Mouse (Mus musculus): ENCODE data around the gene 9230112D13Rik. TPM values are rescaled to one million over a fixed set of nuclear protein-coding genes. Genes with fewer than 3 reads are reported as not detected.

The 9230112D13Rik gene
- total and polyA plus RNA-seq, 3 experiments = not detected

DNA sequence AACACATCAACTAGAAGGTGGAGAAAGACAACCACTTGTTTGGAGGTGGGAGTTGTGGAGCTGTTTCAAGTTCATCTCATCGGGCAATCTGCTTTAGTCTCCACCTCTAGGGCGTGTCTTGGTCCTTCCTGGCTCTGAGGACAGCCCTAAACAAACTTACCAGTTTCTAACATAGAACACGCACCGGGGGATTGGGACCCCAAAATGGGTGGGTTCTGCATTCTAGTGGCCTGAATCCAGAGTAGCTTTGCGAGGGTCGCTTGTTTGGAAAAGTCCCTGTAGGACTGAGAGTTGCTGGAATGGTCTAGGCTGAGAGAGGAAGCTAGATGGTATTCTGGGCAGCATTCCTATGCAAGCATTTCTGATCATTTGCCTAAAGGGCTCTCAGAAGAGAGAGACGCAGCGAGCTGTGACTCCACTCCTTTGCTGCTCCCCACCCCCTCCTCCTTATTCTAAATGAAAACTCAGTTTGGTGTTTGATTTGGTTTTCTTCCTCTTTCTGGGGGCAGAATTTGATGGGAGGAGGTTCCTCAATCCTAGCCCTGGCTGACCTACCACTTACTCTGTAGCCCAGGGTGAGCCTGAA lies 4.5 kb downstream of the 9230112D13Rik start:
- no peaks in the 10 kb centered on the region; a peak in 1 of 4 replicates for H3K27me3 ChIP-seq (ENCODE audit: control insufficient read depth in 1 of 2, insufficient read depth in 2 of 2, low read length in 2 of 2)
- no peaks in the 10 kb centered on the region for H3K79me2 ChIP-seq (ENCODE audit: control insufficient read depth, insufficient read depth, low read length, poor library complexity)
- DNase-seq (ENCODE audit: low read depth, low spot score) = peak; percentile 35
- H3K9me3 ChIP-seq (replicated peaks; ENCODE audit: insufficient read depth, low read length) = no peaks in the 10 kb centered on the region
- no peak overlapping the region for H3K27ac ChIP-seq (ENCODE audit: control insufficient read depth, low read depth, low read length)
- no peak overlapping the region for H3K9ac ChIP-seq (ENCODE audit: control insufficient read depth, low read depth, low read length, poor library complexity, severe bottlenecking)
- no peak overlapping the region for H3K4me3 ChIP-seq (ENCODE audit: control insufficient read depth in 1 of 2, insufficient read depth in 1 of 2, low read depth in 2 of 2, low read length in 2 of 2)
- no peaks in the 10 kb centered on the region for H3K36me3 ChIP-seq (ENCODE audit: control insufficient read depth in 1 of 2, insufficient read depth in 2 of 2, low read length in 2 of 2)
- no peak for TF ChIP-seq E2F4 (IDR thresholded peaks at IDR 0.05; ENCODE audit: borderline replicate concordance, low read depth, low read length)
- no peak for TF ChIP-seq NELFE (IDR thresholded peaks at IDR 0.05; ENCODE audit: low read depth, low read length)
- no peak for TF ChIP-seq MYB (IDR thresholded peaks at IDR 0.05; ENCODE audit: low read depth, low read length)
- TF ChIP-seq MAFK (IDR thresholded peaks at IDR 0.05; ENCODE audit: borderline replicate concordance, low read depth, low read length) = no peak
- TF ChIP-seq GATA1 (IDR thresholded peaks at IDR 0.05; ENCODE audit: low read depth, low read length) = no peak
- no peak for TF ChIP-seq ZKSCAN1 (IDR thresholded peaks at IDR 0.05; ENCODE audit: low read depth, low read length)
- TF ChIP-seq BHLHE40 (IDR thresholded peaks at IDR 0.05; ENCODE audit: borderline replicate concordance, low read depth, low read length) = no peak
- no peak for TF ChIP-seq SIN3A (IDR thresholded peaks at IDR 0.05; ENCODE audit: low read length)
- no peak for TF ChIP-seq MEF2A (IDR thresholded peaks at IDR 0.05; ENCODE audit: extremely low read depth, insufficient replicate concordance, low read depth, low read length, poor library complexity, severe bottlenecking)
- TF ChIP-seq MXI1 (IDR thresholded peaks at IDR 0.05; ENCODE audit: low read depth, low read length) = no peak
- TF ChIP-seq ZC3H11A (IDR thresholded peaks at IDR 0.05; ENCODE audit: low read depth, low read length) = no peak
- no peak for TF ChIP-seq POLR2AphosphoS2 (IDR thresholded peaks at IDR 0.05; ENCODE audit: low read length)
- no peak for TF ChIP-seq ZMIZ1 (IDR thresholded peaks at IDR 0.05; ENCODE audit: low read depth, low read length)
- TF ChIP-seq TBP (IDR thresholded peaks at IDR 0.05; ENCODE audit: low read depth, low read length) = no peak
- TF ChIP-seq MAZ (IDR thresholded peaks at IDR 0.05; ENCODE audit: low read depth, low read length) = no peak
- 0 out of 4 replicates have a peak, but pooled peaks cover 0 to 5% of the 10 kb centered on the region in 2 experiments for H3K4me1 ChIP-seq (ENCODE audit: control insufficient read depth in 1 of 2, insufficient read depth in 2 of 2, low read length in 2 of 2)

DNA sequence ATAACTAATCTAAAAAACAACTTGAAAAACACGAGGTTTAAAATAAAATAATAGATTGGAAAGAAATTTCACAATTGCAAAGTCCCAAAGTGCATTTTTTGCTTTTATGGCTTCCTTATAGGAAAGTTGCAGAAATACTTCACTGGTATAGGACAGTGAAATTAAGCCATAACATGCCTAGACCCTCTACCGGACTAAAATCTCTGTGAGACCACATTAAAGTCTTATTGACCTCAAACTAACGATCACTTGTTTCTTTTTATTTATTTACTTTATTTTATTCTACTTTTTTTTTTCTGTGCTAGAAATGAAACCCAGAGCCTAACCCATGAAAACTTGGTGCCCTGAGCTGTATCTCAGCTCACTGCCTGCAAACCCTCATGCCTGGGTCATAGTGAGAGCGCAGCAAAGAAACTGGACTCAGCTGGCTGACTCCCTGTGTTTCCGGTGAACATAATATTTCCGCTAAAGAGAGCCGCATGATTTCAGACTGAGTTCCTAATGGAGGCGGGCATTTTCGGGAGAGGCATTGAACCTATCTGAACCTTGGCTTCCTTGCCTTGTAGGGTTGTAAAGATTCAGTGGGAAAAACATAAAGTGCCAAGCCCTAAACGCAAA lies 5.5 kb downstream of the 9230112D13Rik start:
- Histone ChIP-seq H3K4me1 (ENCODE audit: control insufficient read depth in 1 of 2, insufficient read depth in 2 of 2, low read length in 2 of 2) (0 out of 4 replicates have a peak, but pooled peaks cover 0 to 5% of the 10 kb centered on the region in 2 experiments), H3K4me3 (ENCODE audit: control insufficient read depth in 1 of 2, insufficient read depth in 1 of 2, low read depth in 2 of 2, low read length in 2 of 2) (no peak overlapping the region), H3K27ac (ENCODE audit: control insufficient read depth, low read depth, low read length) (no peak overlapping the region), H3K9ac (ENCODE audit: control insufficient read depth, low read depth, low read length, poor library complexity, severe bottlenecking) (no peak overlapping the region), H3K27me3 (ENCODE audit: control insufficient read depth in 1 of 2, insufficient read depth in 2 of 2, low read length in 2 of 2) (no peaks in the 10 kb centered on the region; a peak in 1 of 4 replicates), H3K36me3 (ENCODE audit: control insufficient read depth in 1 of 2, insufficient read depth in 2 of 2, low read length in 2 of 2) (no peaks in the 10 kb centered on the region), H3K79me2 (ENCODE audit: control insufficient read depth, insufficient read depth, low read length, poor library complexity) (no peaks in the 10 kb centered on the region), H3K9me3 (replicated peaks; ENCODE audit: insufficient read depth, low read length) (no peaks in the 10 kb centered on the region)
- no peak for TF ChIP-seq E2F4 (IDR thresholded peaks at IDR 0.05; ENCODE audit: borderline replicate concordance, low read depth, low read length)
- no peak for TF ChIP-seq RAD21 (IDR thresholded peaks at IDR 0.05; ENCODE audit: low read depth, low read length)
- no peak for TF ChIP-seq POLR2AphosphoS5 (IDR thresholded peaks at IDR 0.05; ENCODE audit: borderline replicate concordance, low read depth, low read length)
- no peak for TF ChIP-seq MAZ (IDR thresholded peaks at IDR 0.05; ENCODE audit: low read depth, low read length)
- no peak for TF ChIP-seq MAX (IDR thresholded peaks at IDR 0.05; ENCODE audit: low read length)
- no peak for TF ChIP-seq NELFE (IDR thresholded peaks at IDR 0.05; ENCODE audit: low read depth, low read length)
- no peak for TF ChIP-seq JUND (IDR thresholded peaks at IDR 0.05; ENCODE audit: low read depth, low read length)
- DNase-seq (ENCODE audit: low read depth, low spot score) = no peak
